Mouse (Mus musculus) small intestine, adult 2 months (tissue): Measurements from ENCODE around the gene Zfp507. TPM values are rescaled to one million over a fixed set of nuclear protein-coding genes. Genes with fewer than 3 reads are reported as not detected.

ENCODE experiments used
- H3K27ac ChIP-seq: fragments of 200-500 bp; 2 replicates; pipeline ENCODE4 v1.5.1; 2012; ENCODE audit warnings: low read depth, low read length, control low read depth, inconsistent platforms; ENCODE audit not compliant: insufficient read depth
- H3K27me3 ChIP-seq: fragments of 200-500 bp; 2 replicates; pipeline ENCODE4 v1.6.1; 2012; ENCODE audit warnings: mild to moderate bottlenecking, moderate library complexity, low read length, inconsistent platforms; ENCODE audit not compliant: control insufficient read depth, insufficient read depth
- H3K36me3 ChIP-seq: fragments of 200-500 bp; 2 replicates; pipeline ENCODE4 v1.6.1; 2012; ENCODE audit warnings: mild to moderate bottlenecking, low read length, control low read depth, inconsistent platforms; ENCODE audit not compliant: control insufficient read depth, insufficient read depth
- H3K4me1 ChIP-seq: fragments of 200-500 bp; 2 replicates; pipeline ENCODE4 v1.6.1; 2012; ENCODE audit warnings: low read length, inconsistent platforms, mixed read lengths; ENCODE audit not compliant: control insufficient read depth, insufficient read depth, insufficient read length
- H3K4me3 ChIP-seq: fragments of 200-500 bp; 2 replicates; pipeline ENCODE4 v1.5.1; 2012; ENCODE audit warnings: low read depth, mild to moderate bottlenecking, control low read depth, inconsistent platforms, low read length, moderate library complexity
- CTCF ChIP-seq: fragments of 200-500 bp; IDR thresholded peaks from 2 replicates; pipeline ENCODE4 v1.5.1; 2012; ENCODE audit warnings: low read depth, mild to moderate bottlenecking, control low read depth, inconsistent platforms, low read length, moderate library complexity, mixed read lengths; ENCODE audit not compliant: insufficient replicate concordance, insufficient read length; ENCODE audit errors: extremely low read depth
- POLR2A ChIP-seq: fragments of 200-500 bp; IDR thresholded peaks from 2 replicates; pipeline ENCODE4 v1.6.1; 2012; ENCODE audit warnings: low read depth, mild to moderate bottlenecking, control low read depth, inconsistent platforms, low read length, moderate library complexity
- WGBS: fragments of 180-500 bp; shearing (Covaris S2); methylation state at CpG from one replicate; pipeline ENCODE4 v1.1.7; 2018; 5-methylcytosine and 5-hydroxymethylcytosine counted together
- polyA plus RNA-seq: library from polyadenylated mRNA; depleted of rRNA; stranded (reverse); fragments of >200 nt; gene quantifications from 2 replicates; pipeline ENCODE4 v1.2.3, GENCODE M21; 2012

The Zfp507 gene
- polyA plus RNA-seq, 1 experiment, result 2.5 TPM

DNA sequence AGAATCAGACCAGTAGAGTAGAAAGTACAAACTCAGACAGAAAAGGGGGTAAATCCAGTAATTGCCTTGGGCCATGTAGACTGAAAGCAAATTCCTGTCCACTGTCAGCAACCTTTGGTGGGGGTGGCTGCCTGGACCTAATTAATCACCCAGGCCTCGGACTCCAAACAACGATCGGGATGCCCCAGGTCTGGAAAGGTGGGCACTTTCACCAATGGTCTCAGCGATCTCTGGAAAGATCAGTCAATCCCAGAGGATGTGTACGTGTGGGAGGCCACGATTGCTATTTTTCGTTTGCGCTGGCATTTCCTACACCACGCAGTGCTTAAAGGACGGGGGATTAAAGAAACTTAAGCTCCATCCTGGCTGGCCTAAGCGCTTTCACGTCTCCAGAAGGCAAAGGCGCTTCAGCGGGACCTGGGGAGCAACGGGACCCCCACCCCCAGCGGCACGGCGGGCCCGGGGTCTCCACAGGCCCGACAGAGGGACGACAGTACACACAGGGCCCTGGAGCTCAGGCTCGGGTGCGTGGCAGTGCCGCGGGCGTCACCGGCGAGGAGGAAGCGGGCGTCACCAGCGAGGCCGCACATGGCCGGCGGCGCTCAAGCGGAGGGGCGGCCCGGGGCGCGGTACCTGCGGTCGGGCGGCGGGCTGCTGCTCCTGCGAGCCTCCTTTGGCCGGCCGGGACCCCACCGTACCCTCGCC lies 450 bp downstream of the Zfp507 start:
- under 1% methylated on average over 49 of the region's 49 CpGs for WGBS
- no peaks in the 10 kb centered on the region for H3K27me3 ChIP-seq
- TF ChIP-seq CTCF (no peak), POLR2A (no peak)
- H3K4me1 ChIP-seq, result no peaks in the 10 kb centered on the region
- H3K36me3 ChIP-seq, result peaks cover 14% of the 10 kb centered on the region
- peak overlapping the region; percentile 97 for H3K4me3 ChIP-seq
- peak overlapping the region; percentile 6; the same call in 1 of the 2 replicates for H3K27ac ChIP-seq

DNA sequence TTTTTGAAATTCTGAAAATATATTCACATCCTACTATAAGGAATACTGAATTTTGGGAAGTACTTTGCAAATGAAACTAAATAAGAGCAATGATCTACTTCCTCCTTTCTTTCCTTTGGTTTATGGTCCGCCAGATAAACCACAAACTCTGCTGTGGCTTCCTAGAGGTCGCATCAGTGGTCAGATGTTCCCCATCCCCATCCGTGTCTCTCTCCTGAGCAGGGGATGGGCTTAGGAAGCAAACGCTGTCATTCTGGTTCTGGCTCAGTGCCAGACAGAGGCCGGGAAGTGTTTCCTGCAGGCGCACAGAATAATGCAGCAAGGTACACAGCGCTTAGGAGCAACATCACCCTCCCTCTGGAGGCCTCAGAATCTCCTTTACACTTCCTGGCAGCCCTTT lies 6.7 kb downstream of the Zfp507 start:
- Histone ChIP-seq H3K27me3 (no peaks in the 10 kb centered on the region), H3K36me3 (peaks cover 44% of the 10 kb centered on the region), H3K27ac (no peak overlapping the region), H3K4me1 (no peaks in the 10 kb centered on the region), H3K4me3 (no peak overlapping the region)
- no peak for TF ChIP-seq CTCF
- no peak for TF ChIP-seq POLR2A
- WGBS, result 40% methylated on average over 7 of the region's 7 CpGs

DNA sequence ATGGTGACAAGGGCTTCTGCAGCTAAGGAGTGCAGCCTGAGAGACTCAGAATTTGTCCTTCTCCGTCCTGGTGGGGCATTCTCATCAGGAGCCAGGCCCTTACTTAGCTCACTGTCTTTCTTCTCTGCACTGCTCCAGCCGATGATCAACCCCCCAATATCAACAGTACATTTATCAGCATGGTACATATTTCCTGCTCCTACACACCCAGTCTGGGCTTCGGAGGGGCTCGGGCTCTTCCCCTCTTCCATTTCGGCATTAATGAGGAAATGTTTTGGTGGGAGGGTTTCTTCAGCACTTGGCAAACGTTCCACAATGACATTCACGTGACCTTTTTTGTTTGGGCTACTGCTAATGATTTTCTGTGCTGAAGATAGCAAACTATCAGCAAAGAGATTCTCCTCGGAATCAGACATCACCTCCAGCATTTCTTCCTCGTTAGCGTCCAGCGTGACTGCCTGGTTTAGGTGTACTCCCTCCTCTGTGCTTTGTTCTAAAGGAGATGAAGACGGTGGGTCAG lies 8.6 kb downstream of the Zfp507 start:
- TF ChIP-seq POLR2A (no peak), CTCF (no peak)
- peaks cover 41% of the 10 kb centered on the region for H3K36me3 ChIP-seq
- 77% methylated on average over 12 of the region's 12 CpGs for WGBS
- H3K27ac ChIP-seq, result no peak overlapping the region
- no peak overlapping the region for H3K4me3 ChIP-seq
- H3K27me3 ChIP-seq, result no peaks in the 10 kb centered on the region
- H3K4me1 ChIP-seq, result no peaks in the 10 kb centered on the region

DNA sequence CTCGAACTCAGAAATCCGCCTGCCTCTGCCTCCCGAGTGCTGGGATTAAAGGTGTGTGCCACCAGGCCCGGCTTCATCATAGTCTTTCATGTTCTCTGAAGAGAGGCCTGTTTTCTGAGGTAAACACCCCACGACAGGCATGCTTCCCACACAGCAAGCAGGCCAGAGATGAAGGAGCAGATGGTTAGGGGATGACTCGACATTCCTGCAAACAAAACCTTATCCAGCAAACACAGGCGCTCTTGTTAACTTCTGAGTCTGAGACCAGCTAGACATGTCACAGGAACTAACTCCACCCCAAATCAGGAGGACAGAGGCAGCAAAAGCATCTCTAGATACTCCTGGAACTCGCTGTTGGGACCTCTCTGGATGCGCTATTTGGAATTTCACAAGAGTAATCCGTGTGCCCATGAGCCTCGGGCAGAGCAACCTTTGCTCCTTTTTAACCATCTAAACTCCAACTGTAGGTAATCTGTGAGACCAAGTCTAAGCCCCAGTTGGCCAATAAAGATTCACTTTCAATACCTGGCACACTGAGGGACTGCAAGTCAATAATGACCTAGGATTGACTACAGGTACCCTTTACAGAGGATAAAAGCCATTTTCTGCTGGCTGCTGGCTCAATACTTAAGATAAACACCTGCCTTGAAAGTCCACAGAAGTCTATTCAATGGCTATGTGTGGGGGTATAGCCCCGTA lies 10.5 kb downstream of the Zfp507 start:
- no peaks in the 10 kb centered on the region for H3K27me3 ChIP-seq
- H3K4me1 ChIP-seq, result no peaks in the 10 kb centered on the region
- H3K4me3 ChIP-seq, result no peak overlapping the region
- no peak for TF ChIP-seq POLR2A
- no peak for TF ChIP-seq CTCF
- no peak overlapping the region for H3K27ac ChIP-seq
- peaks cover 45% of the 10 kb centered on the region for H3K36me3 ChIP-seq
- 72% methylated on average over 12 of the region's 12 CpGs for WGBS

DNA sequence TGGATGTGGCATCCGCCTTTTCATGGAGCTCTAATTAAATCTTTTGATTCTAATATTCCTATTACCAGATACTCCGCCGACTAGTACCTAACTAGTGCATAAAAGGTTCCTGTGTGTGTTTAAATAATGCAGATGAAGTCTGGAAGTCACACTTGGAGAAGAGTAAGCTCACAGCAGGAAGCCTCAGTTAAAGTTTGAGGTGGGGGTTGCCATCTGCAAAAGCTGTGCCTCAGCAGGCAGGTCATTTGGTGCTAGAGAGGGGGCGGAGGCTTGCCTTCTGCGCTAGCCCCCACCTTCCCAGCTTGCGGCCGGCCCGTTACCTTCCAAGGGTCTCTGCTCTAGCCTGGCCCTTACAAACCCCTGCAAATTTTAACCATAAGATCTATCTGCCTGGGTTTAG lies 11.9 kb downstream of the Zfp507 start:
- peaks cover 49% of the 10 kb centered on the region for H3K36me3 ChIP-seq
- no peak for TF ChIP-seq POLR2A
- TF ChIP-seq CTCF, result no peak
- H3K27me3 ChIP-seq, result no peaks in the 10 kb centered on the region
- no peak overlapping the region for H3K4me3 ChIP-seq
- H3K4me1 ChIP-seq, result no peaks in the 10 kb centered on the region
- H3K27ac ChIP-seq, result no peak overlapping the region
- 93% methylated on average over 8 of the region's 8 CpGs for WGBS

DNA sequence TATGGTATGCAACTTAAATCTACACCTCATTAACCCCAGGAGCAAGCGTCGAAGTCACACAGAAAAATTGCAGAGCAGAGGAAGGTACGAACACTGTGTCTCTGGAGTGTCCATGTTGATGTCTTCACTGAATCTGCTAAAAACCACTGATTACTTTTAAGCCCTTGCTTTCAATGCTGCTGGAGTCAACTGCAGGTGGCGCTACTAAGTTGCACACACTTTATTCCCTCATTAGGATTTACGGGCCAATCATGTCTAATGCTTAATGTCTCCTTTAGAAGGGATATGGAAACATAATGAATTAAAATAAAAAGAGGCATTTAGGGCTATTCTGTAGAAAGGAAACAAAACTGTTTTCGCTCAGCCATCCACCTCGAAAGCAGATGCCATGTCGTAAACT lies 12.6 kb downstream of the Zfp507 start:
- TF ChIP-seq POLR2A (no peak), CTCF (no peak)
- peaks cover 49% of the 10 kb centered on the region for H3K36me3 ChIP-seq

DNA sequence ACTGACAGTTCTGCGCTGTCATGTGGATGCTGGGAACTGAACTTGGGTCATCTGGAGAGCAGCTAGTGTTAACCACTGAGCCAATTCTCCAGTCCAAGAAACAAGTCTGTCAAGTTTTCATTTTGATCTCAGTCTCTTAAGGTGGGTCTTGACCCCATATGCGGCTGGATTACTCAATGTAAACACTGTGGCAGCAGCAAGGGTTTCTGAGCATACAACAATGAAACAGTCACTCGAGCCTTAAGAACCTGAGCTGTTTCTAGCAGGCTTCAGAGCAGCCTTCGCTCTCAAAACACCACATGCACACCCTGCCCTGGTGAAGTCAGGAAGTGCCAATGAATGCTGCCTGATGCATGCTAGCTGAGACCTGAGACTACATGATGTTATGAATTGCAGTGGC lies 17.2 kb downstream of the Zfp507 start:
- Histone ChIP-seq H3K4me3 (no peak overlapping the region), H3K27ac (no peak overlapping the region), H3K36me3 (peaks cover 33% of the 10 kb centered on the region), H3K4me1 (no peaks in the 10 kb centered on the region), H3K27me3 (no peaks in the 10 kb centered on the region)
- WGBS, result 63% methylated on average over 4 of the region's 4 CpGs
- TF ChIP-seq POLR2A, result no peak
- no peak for TF ChIP-seq CTCF

More for the DNA sequence above, 12.6 kb downstream of the Zfp507 start:
- WGBS, result 89% methylated on average over 8 of the region's 8 CpGs
- Histone ChIP-seq H3K27me3 (no peaks in the 10 kb centered on the region), H3K4me3 (no peak overlapping the region), H3K4me1 (no peaks in the 10 kb centered on the region), H3K27ac (no peak overlapping the region)
